Mouse (Mus musculus) CD4-positive, CD25-positive, alpha-beta regulatory T cell, adult 2 months (primary cell): ENCODE results near the gene Sec24a.

Experiments used
- DNase-seq: peaks from one replicate; pipeline ENCODE4 v3.0.0-alpha.2; 2012; ENCODE audit warnings: low read depth, low spot score

Gene Sec24a

GRCm38 (mm10) chr11:51649889-51650199, 113.6 kb downstream of the Sec24a start:
- DNase-seq: peak; percentile 62

GRCm38 (mm10) chr11:51649111-51649888, 114.1 kb downstream of the Sec24a start:
- DNase-seq: no peak

GRCm38 (mm10) chr11:51648566-51648965, 114.9 kb downstream of the Sec24a start:
- no peak for DNase-seq

GRCm38 (mm10) chr11:51646751-51647667, 116.4 kb downstream of the Sec24a start:
- no peak for DNase-seq

- no peak for DNase-seq
Measured at GRCm38 (mm10) chr11:51646245-51646644, 117.2 kb downstream of the Sec24a start.

GRCm38 (mm10) chr11:51645293-51645692, 118.1 kb downstream of the Sec24a start:
- no peak for DNase-seq

- DNase-seq: peak; percentile 41
Measured at GRCm38 (mm10) chr11:51644217-51644616, 119.2 kb downstream of the Sec24a start.

GRCm38 (mm10) chr11:51643761-51644160, 119.7 kb downstream of the Sec24a start:
- DNase-seq: no peak

- DNase-seq: no peak
Measured at GRCm38 (mm10) chr11:51643202-51643601, 120.2 kb downstream of the Sec24a start.
